Mouse (Mus musculus) liver, embryonic 13.5 days (tissue): ENCODE measurements around the gene Taf1d. TPM values are rescaled to one million over a fixed set of nuclear protein-coding genes. Genes with fewer than 3 reads are reported as not detected.
"Not testable (repeated sequence)": the region's sequence is repeated elsewhere in the genome, so short reads cannot be mapped to it uniquely, and the experiment has no call there.

Experiments
- ATAC-seq: fragments of 200-750 bp; cut with Nextera tagmentation; 2 replicates; pipeline ENCODE4 v1.8.0; 2017; ENCODE audit warnings: low read depth, mild to moderate bottlenecking, moderate number of reproducible peaks, moderate library complexity
- DNase-seq: peaks from one replicate; pipeline ENCODE4 v3.0.0; 2022
- H3K27ac ChIP-seq: fragments of 300-500 bp; sonication (generic); 2 replicates; pipeline ENCODE4 v1.5.1; 2015; ENCODE audit warnings: moderate library complexity, mild to moderate bottlenecking, inconsistent platforms
- H3K27me3 ChIP-seq: fragments of 300-500 bp; sonication (generic); 2 replicates; pipeline ENCODE4 v1.6.1; 2015; ENCODE audit warnings: mild to moderate bottlenecking, inconsistent platforms
- H3K36me3 ChIP-seq: fragments of 300-500 bp; sonication (generic); 2 replicates; pipeline ENCODE4 v1.6.1; 2015; ENCODE audit warnings: mild to moderate bottlenecking, inconsistent platforms
- H3K4me1 ChIP-seq: fragments of 300-500 bp; sonication (generic); replicated peaks from 2 replicates; pipeline ENCODE4 v1.6.1; 2015; ENCODE audit warnings: inconsistent platforms
- H3K4me2 ChIP-seq: fragments of 300-500 bp; sonication (generic); 2 replicates; pipeline ENCODE4 v1.6.1; 2015; ENCODE audit warnings: inconsistent platforms, mild to moderate bottlenecking, moderate library complexity
- H3K4me3 ChIP-seq: fragments of 300-500 bp; sonication (generic); replicated peaks from 2 replicates; pipeline ENCODE4 v1.5.1; 2015; ENCODE audit warnings: mild to moderate bottlenecking, inconsistent platforms
- H3K9ac ChIP-seq: fragments of 300-500 bp; sonication (generic); 2 replicates; pipeline ENCODE4 v1.6.1; 2015; ENCODE audit warnings: mild to moderate bottlenecking, inconsistent platforms
- H3K9me3 ChIP-seq: fragments of 300-500 bp; sonication (generic); replicated peaks from 2 replicates; pipeline ENCODE4 v1.6.1; 2016; ENCODE audit warnings: inconsistent platforms
- WGBS: fragments of 180-500 bp; shearing (Covaris S2); methylation state at CpG from one replicate; pipeline ENCODE4 v1.1.7; 2015; ENCODE audit not compliant: insufficient replicate concordance; 5-methylcytosine and 5-hydroxymethylcytosine counted together
- polyA plus RNA-seq: library from polyadenylated mRNA; unstranded; fragments of >200 nt; fragmentation: Nextera tagmentation; extraction: Ambion mirVana; gene quantifications from 2 replicates; pipeline ENCODE4 v1.2.1, GENCODE M21; 2015

Gene Taf1d
- polyA plus RNA-seq, 1 experiment from 2014 or later: 46.4 TPM

- Histone ChIP-seq H3K27me3 (no peaks in the 10 kb centered on the region), H3K4me3 (no peak overlapping the region), H3K9ac (no peak overlapping the region), H3K4me2 (no peak overlapping the region), H3K36me3 (0 out of 2 replicates have a peak, but pooled peaks cover 2% of the 10 kb centered on the region), H3K27ac (no peak overlapping the region), H3K9me3 (no peaks in the 10 kb centered on the region), H3K4me1 (peaks cover 32% of the 10 kb centered on the region)
- 39% methylated on average over 6 of the region's 6 CpGs for WGBS
- DNase-seq (no peak), ATAC-seq (no peak)
Observed at GRCm38 (mm10) chr9:15287846-15288245, 18.2 kb upstream of the Taf1d start.

GRCm38 (mm10) chr9:15288402-15288801, 17.6 kb upstream of the Taf1d start:
- Histone ChIP-seq H3K27me3 (no peaks in the 10 kb centered on the region), H3K27ac (no peak overlapping the region), H3K9me3 (no peaks in the 10 kb centered on the region), H3K36me3 (0 out of 2 replicates have a peak, but pooled peaks cover 2% of the 10 kb centered on the region), H3K4me1 (peaks cover 32% of the 10 kb centered on the region), H3K4me2 (no peak overlapping the region), H3K4me3 (no peak overlapping the region), H3K9ac (no peak overlapping the region)
- 0 out of 2 replicates have a peak, but pooled peaks have one; percentile 18 for ATAC-seq
- WGBS: 37% methylated on average over 3 of the region's 3 CpGs
- DNase-seq: no peak

- H3K4me2 ChIP-seq: peak overlapping the region; percentile 19; the same call in 1 of the 2 replicates
Observed at GRCm38 (mm10) chr9:15289251-15289650, 16.8 kb upstream of the Taf1d start.

GRCm38 (mm10) chr9:15297112-15297511, 8.9 kb upstream of the Taf1d start:
- DNase-seq: no peak
- H3K9me3 ChIP-seq: no peaks in the 10 kb centered on the region
- H3K27ac ChIP-seq: no peak overlapping the region
- H3K9ac ChIP-seq: no peak overlapping the region
- ATAC-seq: no peak
- H3K36me3 ChIP-seq: 0 out of 2 replicates have a peak, but pooled peaks cover 2% of the 10 kb centered on the region
- 75% methylated on average over 7 of the region's 7 CpGs for WGBS
- H3K4me2 ChIP-seq: no peak overlapping the region
- no peak overlapping the region for H3K4me3 ChIP-seq
- H3K27me3 ChIP-seq: no peaks in the 10 kb centered on the region
- H3K4me1 ChIP-seq: peaks cover 8% of the 10 kb centered on the region; the same call in 1 of the 2 replicates

More at GRCm38 (mm10) chr9:15289251-15289650, 16.8 kb upstream of the Taf1d start:
- DNase-seq: peak; percentile 62
- ATAC-seq: peak; percentile 82
- Histone ChIP-seq H3K27me3 (no peaks in the 10 kb centered on the region), H3K4me3 (no peak overlapping the region), H3K4me1 (peaks cover 32% of the 10 kb centered on the region), H3K36me3 (0 out of 2 replicates have a peak, but pooled peaks cover 2% of the 10 kb centered on the region), H3K9ac (no peak overlapping the region), H3K27ac (peak overlapping the region; percentile 59), H3K9me3 (no peaks in the 10 kb centered on the region)
- WGBS: 15% methylated on average over 6 of the region's 6 CpGs

- 33% methylated on average over 2 of the region's 2 CpGs for WGBS
- Histone ChIP-seq H3K27ac (no peak overlapping the region), H3K27me3 (no peaks in the 10 kb centered on the region), H3K9me3 (no peaks in the 10 kb centered on the region), H3K4me3 (no peak overlapping the region), H3K9ac (no peak overlapping the region), H3K4me2 (no peak overlapping the region), H3K4me1 (peaks cover 8% of the 10 kb centered on the region; the same call in 1 of the 2 replicates), H3K36me3 (no peaks in the 10 kb centered on the region)
- DNase-seq: no peak
- ATAC-seq: no peak
Observed at GRCm38 (mm10) chr9:15298451-15298850, 7.6 kb upstream of the Taf1d start.

GRCm38 (mm10) chr9:15300056-15300455, 6.0 kb upstream of the Taf1d start:
- DNase-seq (no peak), ATAC-seq (no peak)
- no peak overlapping the region for H3K4me2 ChIP-seq
- H3K9ac ChIP-seq: no peak overlapping the region
- 64% methylated on average over 5 of the region's 5 CpGs for WGBS
- no peaks in the 10 kb centered on the region for H3K27me3 ChIP-seq
- peaks cover 15% of the 10 kb centered on the region for H3K4me1 ChIP-seq
- H3K4me3 ChIP-seq: no peak overlapping the region
- no peak overlapping the region for H3K27ac ChIP-seq
- no peaks in the 10 kb centered on the region for H3K36me3 ChIP-seq
- no peaks in the 10 kb centered on the region for H3K9me3 ChIP-seq

GRCm38 (mm10) chr9:15301399-15301798, 4.6 kb upstream of the Taf1d start:
- H3K4me2 ChIP-seq: peak overlapping the region; percentile 13
- H3K27me3 ChIP-seq: no peaks in the 10 kb centered on the region
- 49% methylated on average over 6 of the region's 6 CpGs for WGBS
- no peak overlapping the region for H3K4me3 ChIP-seq
- H3K27ac ChIP-seq: peak overlapping the region; percentile 63
- peaks cover 23% of the 10 kb centered on the region for H3K4me1 ChIP-seq
- H3K9ac ChIP-seq: no peak overlapping the region
- no peaks in the 10 kb centered on the region for H3K36me3 ChIP-seq
- DNase-seq (no peak), ATAC-seq (no peak)
- no peaks in the 10 kb centered on the region for H3K9me3 ChIP-seq

- 66% methylated on average over 6 of the region's 6 CpGs for WGBS
Observed at GRCm38 (mm10) chr9:15302006-15302405, 4.0 kb upstream of the Taf1d start.

GRCm38 (mm10) chr9:15302881-15303280, 3.1 kb upstream of the Taf1d start:
- Histone ChIP-seq H3K9me3 (no peaks in the 10 kb centered on the region), H3K36me3 (peaks cover 8% of the 10 kb centered on the region), H3K27ac (no peak overlapping the region), H3K4me2 (no peak overlapping the region), H3K4me3 (no peak overlapping the region), H3K9ac (no peak overlapping the region), H3K4me1 (peaks cover 36% of the 10 kb centered on the region), H3K27me3 (no peaks in the 10 kb centered on the region)
- DNase-seq: no peak
- ATAC-seq: no peak
- WGBS: 81% methylated on average over 2 of the region's 2 CpGs

More at GRCm38 (mm10) chr9:15302006-15302405, 4.0 kb upstream of the Taf1d start:
- not testable (repeated sequence) for H3K4me2 ChIP-seq, H3K9me3 ChIP-seq, H3K36me3 ChIP-seq, H3K27me3 ChIP-seq, DNase-seq, H3K4me3 ChIP-seq, H3K27ac ChIP-seq, ATAC-seq, H3K9ac ChIP-seq
- H3K4me1 ChIP-seq: peaks cover 27% of the 10 kb centered on the region

- DNase-seq (no peak), ATAC-seq (no peak)
- Histone ChIP-seq H3K9me3 (no peaks in the 10 kb centered on the region), H3K4me2 (peak within 1 kb of the TSS; percentile 93), H3K36me3 (peaks cover 41% of the 10 kb centered on the region), H3K4me1 (peaks cover 56% of the 10 kb centered on the region), H3K27ac (peak within 1 kb of the TSS; percentile 92), H3K9ac (peak within 1 kb of the TSS; percentile 96), H3K4me3 (peak within 1 kb of the TSS; percentile 91), H3K27me3 (no peaks in the 10 kb centered on the region)
- WGBS: under 1% methylated on average over 35 of the region's 35 CpGs
Observed at GRCm38 (mm10) chr9:15306398-15307119, 545 bp downstream of the Taf1d start, which contains the start of gene 4931406C07Rik. Gene 4931406C07Rik (minus strand): TSS chr9:15306448.

GRCm38 (mm10) chr9:15307257-15307656, 1.2 kb downstream of the Taf1d start:
- Histone ChIP-seq H3K4me2 (peak overlapping the region; percentile 93), H3K4me1 (peaks cover 55% of the 10 kb centered on the region), H3K4me3 (peak overlapping the region; percentile 91), H3K27me3 (no peaks in the 10 kb centered on the region), H3K9me3 (no peaks in the 10 kb centered on the region), H3K36me3 (peaks cover 48% of the 10 kb centered on the region), H3K9ac (peak overlapping the region; percentile 96), H3K27ac (peak overlapping the region; percentile 92)
- DNase-seq (no peak), ATAC-seq (no peak)
- WGBS: 4% methylated on average over 6 of the region's 6 CpGs
